Comparison of ENCODE assay signal across 21 mouse cellular contexts in genomic region chr1:78732290-78732689, GRCm38 (mm10).
"Had no signal": no experiment of that assay in that cellular context is flagged by ENCODE, and none has a peak within 500 bp of the region (broad histone marks: within the 10 kb centered on the region; RNA-seq: fewer than 3 reads in every experiment).

No protein-coding gene starts in this region.

- DNase-seq: kidney, adult 18-20 months; kidney, adult 9 months; kidney, postnatal 14 days; kidney, postnatal 4 days; left cerebral cortex, postnatal 4 days; liver, postnatal 0 days; lung, postnatal 14 days; retina, postnatal 1 day; right cerebral cortex, postnatal 25 days; spleen, adult 18-20 months; thymus, postnatal 25 days had no signal

- H3K4me1 ChIP-seq: limb, embryonic 12.5 days; limb, embryonic 15.5 days; midbrain, embryonic 12.5 days; neural tube, embryonic 13.5 days; stomach, embryonic 15.5 days had no signal

- ATAC-seq: intestine, embryonic 16.5 days; liver, postnatal 0 days; midbrain, embryonic 16.5 days had no signal

- H3K36me3 ChIP-seq: limb, embryonic 12.5 days; limb, embryonic 15.5 days; midbrain, embryonic 12.5 days; neural tube, embryonic 13.5 days; stomach, embryonic 15.5 days had no signal

- H3K27me3 ChIP-seq: limb, embryonic 12.5 days; limb, embryonic 15.5 days; midbrain, embryonic 12.5 days; neural tube, embryonic 13.5 days; stomach, embryonic 15.5 days had no signal

- H3K4me3 ChIP-seq: limb, embryonic 12.5 days; limb, embryonic 15.5 days; midbrain, embryonic 12.5 days; myocyte; neural tube, embryonic 13.5 days; stomach, embryonic 15.5 days had no signal

- H3K9ac ChIP-seq: limb, embryonic 12.5 days; limb, embryonic 15.5 days; liver, embryonic 14.5 days; liver, postnatal 0 days; midbrain, embryonic 12.5 days; neural tube, embryonic 13.5 days; stomach, embryonic 15.5 days had no signal

- H3K27ac ChIP-seq: limb, embryonic 12.5 days; limb, embryonic 15.5 days; liver, embryonic 14.5 days; midbrain, embryonic 12.5 days; neural tube, embryonic 13.5 days; stomach, embryonic 15.5 days had no signal

- H3K4me2 ChIP-seq: limb, embryonic 12.5 days; limb, embryonic 15.5 days; liver, embryonic 11.5 days; midbrain, embryonic 12.5 days; neural tube, embryonic 13.5 days; stomach, embryonic 15.5 days had no signal

- H3K9me3 ChIP-seq: limb, embryonic 12.5 days; limb, embryonic 15.5 days; midbrain, embryonic 12.5 days; neural tube, embryonic 13.5 days; stomach, embryonic 15.5 days had no signal
